16 mouse cellular contexts compared by ENCODE assay signal in the genomic region with DNA sequence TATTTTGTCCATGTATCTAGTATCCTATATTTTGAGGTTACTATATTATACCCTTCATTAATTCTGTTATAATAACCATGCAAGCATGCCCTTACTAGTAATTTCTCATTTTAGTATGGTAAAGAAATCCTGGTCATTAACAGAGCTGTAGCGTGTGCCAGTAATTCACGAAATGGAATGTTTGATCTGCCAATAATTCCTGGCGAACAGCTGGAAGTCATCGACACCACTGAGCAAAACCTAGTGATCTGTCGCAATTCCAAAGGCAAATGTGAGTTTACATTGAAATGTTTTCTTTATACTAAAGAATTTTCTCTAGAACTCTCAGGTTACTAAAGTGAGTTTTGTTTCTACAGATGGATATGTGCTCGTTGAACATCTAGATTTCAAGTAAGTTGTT.
"Had no signal": no experiment of that assay in that cellular context is flagged by ENCODE, and none has a peak within 500 bp of the region (broad histone marks: within the 10 kb centered on the region; RNA-seq: fewer than 3 reads in every experiment).

No protein-coding gene starts in this region.

- H3K27me3 ChIP-seq: limb, embryonic 13.5 days; lung, embryonic 15.5 days had no signal

- ATAC-seq: inflammation-experienced regulatory T-cells, adult 6 months; intestine, embryonic 16.5 days had no signal

- H3K27ac ChIP-seq: limb, embryonic 13.5 days; liver, embryonic 14.5 days; lung, embryonic 15.5 days had no signal

- H3K4me3 ChIP-seq: limb, embryonic 13.5 days; lung, embryonic 15.5 days had no signal

- DNase-seq: kidney, adult 18-20 months; kidney, adult 9 months; kidney, postnatal 14 days; kidney, postnatal 4 days; left cerebral cortex, postnatal 4 days; midbrain, embryonic 14.5 days; thymus, adult 18-20 months; thymus, postnatal 14 days; thymus, postnatal 4 days had no signal

- H3K9ac ChIP-seq: limb, embryonic 13.5 days; liver, embryonic 14.5 days; lung, embryonic 15.5 days had no signal

- H3K4me2 ChIP-seq: limb, embryonic 13.5 days; liver, embryonic 11.5 days; lung, embryonic 15.5 days; midbrain, embryonic 11.5 days had no signal

- H3K9me3 ChIP-seq: limb, embryonic 13.5 days; lung, embryonic 15.5 days had no signal

- H3K36me3 ChIP-seq: limb, embryonic 13.5 days; lung, embryonic 15.5 days had no signal
